Mouse (Mus musculus): ENCODE data around the gene Rag2. TPM values are rescaled to one million over a fixed set of nuclear protein-coding genes. Genes with fewer than 3 reads are reported as not detected.

The Rag2 gene
- polyA plus RNA-seq, 1 experiment = 0.02 TPM

DNA sequence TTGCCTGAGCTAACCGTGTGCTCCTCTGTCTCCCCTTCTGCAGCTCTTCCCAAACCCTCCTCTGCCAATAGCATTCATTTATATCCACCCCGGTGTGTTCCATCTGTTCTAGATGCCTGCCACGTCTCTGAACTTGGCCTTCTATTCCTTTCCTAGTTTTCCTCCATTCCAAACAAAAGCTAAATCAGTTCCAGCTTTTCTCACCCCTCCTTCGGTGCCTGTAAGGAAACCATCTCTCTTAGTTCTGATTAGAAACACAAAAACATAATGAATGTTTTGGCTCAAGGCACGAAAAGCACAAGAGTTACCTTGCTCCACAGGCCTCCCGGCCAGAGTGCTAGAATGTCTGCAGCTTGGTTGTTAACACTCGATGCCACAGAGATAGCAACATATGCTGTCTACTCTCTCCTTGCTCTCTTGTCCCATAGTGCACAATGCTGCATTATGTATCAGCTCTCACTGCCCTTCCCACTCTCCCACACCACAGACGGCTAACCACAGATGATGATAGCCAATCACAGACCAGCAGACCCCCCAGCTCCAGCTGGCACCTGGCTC is 24.7 kb downstream of the Rag2 start, which contains the start of the genes Rag1 and B230118H07Rik:
Gene Rag1, minus strand, starts transcription at position 388 of the 558 bp plus-strand sequence.
Gene B230118H07Rik, minus strand, starts transcription at position 419 of the 558 bp plus-strand sequence.
- H3K36me3 ChIP-seq (replicated peaks; ENCODE audit: low read length) = no peaks in the 10 kb centered on the region
- no peaks in the 10 kb centered on the region for H3K9me3 ChIP-seq
- TF ChIP-seq FLI1 (IDR thresholded peaks at IDR 0.05; ENCODE audit: low read length) = no peak
- peak within 1 kb of the TSS; percentile 71 for H3K4me3 ChIP-seq (replicated peaks)
- H3K4me1 ChIP-seq = peaks cover 19% of the 10 kb centered on the region
- H3K27me3 ChIP-seq (replicated peaks) = peaks cover 12% of the 10 kb centered on the region

DNA sequence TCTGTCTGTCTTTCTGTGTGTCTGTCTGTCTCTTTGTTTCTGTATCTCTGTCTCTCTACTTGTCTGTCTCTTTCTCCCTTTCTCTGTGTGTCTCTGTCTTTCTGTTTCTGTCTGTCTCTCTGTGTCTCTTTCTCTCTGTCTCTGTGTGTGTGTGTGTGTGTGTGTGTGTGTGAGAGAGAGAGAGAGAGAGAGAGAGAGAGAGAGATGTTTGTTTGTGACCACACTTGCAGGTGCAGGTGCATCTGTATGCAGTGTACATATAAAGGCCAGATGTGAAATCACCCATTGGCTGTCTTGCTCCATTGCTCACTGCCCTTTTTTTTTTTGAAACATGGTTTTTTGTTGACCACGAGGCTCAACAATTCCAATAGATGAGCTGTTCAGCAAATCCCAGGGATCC is 25.9 kb downstream of the Rag2 start:
- Histone ChIP-seq H3K4me1 (peaks cover 19% of the 10 kb centered on the region), H3K27me3 (replicated peaks) (peaks cover 12% of the 10 kb centered on the region), H3K4me3 (replicated peaks) (no peak overlapping the region), H3K36me3 (replicated peaks; ENCODE audit: low read length) (no peaks in the 10 kb centered on the region), H3K9me3 (no peaks in the 10 kb centered on the region)
- TF ChIP-seq FLI1 (IDR thresholded peaks at IDR 0.05; ENCODE audit: low read length) (no peak), GATA1 (IDR thresholded peaks at IDR 0.05; ENCODE audit: borderline replicate concordance, low read length) (no peak)

DNA sequence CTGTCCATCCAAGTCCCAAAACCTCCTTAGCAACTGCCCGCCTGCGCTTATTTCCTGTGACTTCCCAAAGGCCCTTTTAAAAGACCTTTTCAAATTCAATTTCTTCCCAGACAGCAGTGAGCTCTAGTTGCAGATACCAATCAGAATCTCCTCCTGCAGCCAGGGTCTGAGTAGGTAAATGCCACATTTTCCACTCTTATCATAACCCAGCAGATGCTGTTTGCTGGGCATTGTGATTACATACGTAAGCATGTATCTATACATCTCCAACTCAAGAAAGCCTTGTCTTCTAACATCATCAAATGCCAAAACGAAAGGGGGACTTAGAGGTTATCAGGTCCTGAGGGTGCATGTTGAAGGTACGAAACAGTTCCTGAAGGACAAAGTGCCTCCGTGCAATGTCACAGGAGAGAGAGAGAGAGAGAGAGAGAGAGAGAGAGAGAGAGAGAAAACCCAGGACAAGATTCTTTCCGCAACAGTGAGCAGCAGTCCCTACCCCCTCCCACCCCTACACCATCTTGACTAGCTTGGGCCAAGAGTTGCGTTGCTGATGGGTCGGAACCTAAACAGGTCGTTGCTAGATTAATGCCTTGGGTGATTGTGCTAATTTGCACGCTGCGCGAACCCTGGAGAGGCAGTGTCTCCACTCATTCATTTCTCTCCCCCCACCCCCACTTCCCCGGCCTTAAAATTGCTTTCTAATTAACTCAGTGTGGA is 27.8 kb downstream of the Rag2 start:
- H3K36me3 ChIP-seq (replicated peaks; ENCODE audit: low read length) = no peaks in the 10 kb centered on the region
- TF ChIP-seq GATA1 (IDR thresholded peaks at IDR 0.05; ENCODE audit: borderline replicate concordance, low read length) = no peak
- no peak for TF ChIP-seq FLI1 (IDR thresholded peaks at IDR 0.05; ENCODE audit: low read length)
- H3K4me3 ChIP-seq (replicated peaks) = peak overlapping the region; percentile 88
- peaks cover 19% of the 10 kb centered on the region for H3K4me1 ChIP-seq
- H3K27me3 ChIP-seq (replicated peaks) = peaks cover 15% of the 10 kb centered on the region
- no peaks in the 10 kb centered on the region for H3K9me3 ChIP-seq

DNA sequence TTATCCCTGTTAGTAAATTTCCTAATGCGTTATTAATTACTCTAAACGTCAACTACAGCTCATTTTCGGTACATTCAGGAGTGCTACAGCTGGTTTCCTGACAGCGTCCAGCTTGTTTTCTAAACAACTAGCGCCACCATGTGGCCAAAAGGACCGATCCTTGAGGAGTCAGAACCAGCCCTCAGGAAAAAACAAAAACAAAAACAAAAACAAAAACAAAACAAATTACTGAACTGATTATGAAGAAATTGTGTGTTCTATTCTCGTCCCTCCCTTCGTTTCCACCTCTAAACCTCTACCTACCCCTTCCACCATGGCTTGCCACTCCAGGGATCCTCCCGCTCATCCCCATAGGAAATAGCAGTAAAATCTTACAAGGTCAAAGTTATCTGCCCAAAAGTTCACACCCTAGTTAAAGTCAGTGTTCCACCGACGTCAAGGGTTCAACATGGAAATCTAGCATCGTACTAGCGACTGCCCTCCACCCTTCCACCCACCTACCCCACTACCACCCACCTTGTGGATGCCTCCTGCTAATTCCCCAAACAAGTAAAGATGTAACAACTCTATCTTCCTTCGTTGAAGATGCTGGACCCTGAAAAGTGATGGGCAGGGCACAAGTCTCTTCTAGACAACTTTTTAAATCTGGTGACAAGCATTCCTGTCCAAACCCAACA is 28.5 kb downstream of the Rag2 start:
- Histone ChIP-seq H3K36me3 (replicated peaks; ENCODE audit: low read length) (no peaks in the 10 kb centered on the region), H3K4me3 (replicated peaks) (peak overlapping the region; percentile 88), H3K27me3 (replicated peaks) (peaks cover 13% of the 10 kb centered on the region), H3K4me1 (peaks cover 19% of the 10 kb centered on the region), H3K9me3 (no peaks in the 10 kb centered on the region)
- TF ChIP-seq GATA1 (IDR thresholded peaks at IDR 0.05; ENCODE audit: borderline replicate concordance, low read length) (no peak), FLI1 (IDR thresholded peaks at IDR 0.05; ENCODE audit: low read length) (no peak)

DNA sequence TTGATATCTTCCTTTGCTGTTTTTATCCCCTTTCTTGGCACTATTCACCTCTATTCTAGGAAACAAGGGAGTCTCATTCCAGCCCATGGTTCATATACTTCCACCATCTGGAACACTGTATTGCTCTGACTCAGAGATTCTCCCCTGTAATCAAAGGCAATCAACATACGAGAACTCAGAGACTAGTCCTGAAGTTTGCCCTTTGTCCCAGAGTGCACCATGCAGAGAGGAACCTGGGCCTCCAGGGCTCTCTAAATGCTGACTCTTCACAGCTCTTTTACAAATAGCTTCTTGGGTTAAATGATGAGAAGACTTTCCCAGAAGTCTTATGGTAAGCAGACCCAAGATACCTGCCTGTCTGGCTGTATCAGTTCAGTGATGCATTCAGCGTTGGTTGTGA is 36.0 kb downstream of the Rag2 start:
- no peak overlapping the region for H3K4me3 ChIP-seq (replicated peaks)
- H3K4me1 ChIP-seq = peaks cover 9% of the 10 kb centered on the region
- TF ChIP-seq FLI1 (IDR thresholded peaks at IDR 0.05; ENCODE audit: low read length) (no peak), GATA1 (IDR thresholded peaks at IDR 0.05; ENCODE audit: borderline replicate concordance, low read length) (no peak)

DNA sequence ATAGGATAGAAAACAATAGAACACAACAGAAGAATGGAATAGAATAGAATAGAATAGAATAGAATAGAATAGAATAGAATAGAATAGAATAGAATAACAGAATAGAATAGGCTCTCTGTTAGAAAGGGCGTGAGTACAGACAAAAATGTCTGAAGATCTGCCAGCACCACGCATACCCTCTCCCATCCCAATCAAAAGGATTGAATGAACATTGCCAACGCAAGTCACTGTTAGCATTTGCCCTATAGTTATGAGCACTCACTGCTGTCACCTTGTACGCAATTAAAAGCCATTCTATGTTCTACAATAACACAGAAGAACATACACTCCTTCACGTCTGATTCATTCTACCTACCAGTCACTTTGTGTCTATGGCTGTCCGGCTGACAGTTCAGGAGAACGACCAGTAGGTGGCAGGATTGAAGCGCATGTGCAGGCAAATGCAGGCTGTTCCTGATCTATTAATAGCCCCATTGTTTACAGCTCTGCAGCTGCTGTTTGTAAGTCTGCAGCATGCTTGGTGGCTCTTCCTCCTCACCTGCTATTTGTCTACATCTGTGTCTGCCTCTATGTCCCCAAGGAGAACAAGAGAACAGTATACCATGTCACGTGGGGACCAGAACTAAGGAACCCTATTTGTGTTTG is 40.7 kb downstream of the Rag2 start:
- no peaks in the 10 kb centered on the region for H3K36me3 ChIP-seq (replicated peaks; ENCODE audit: low read length)
- peaks cover 17% of the 10 kb centered on the region for H3K4me1 ChIP-seq
- H3K9me3 ChIP-seq = peaks cover 7% of the 10 kb centered on the region
- H3K27me3 ChIP-seq (replicated peaks) = peaks cover 7% of the 10 kb centered on the region
- H3K4me3 ChIP-seq (replicated peaks) = peak overlapping the region; percentile 47
- TF ChIP-seq GATA1 (IDR thresholded peaks at IDR 0.05; ENCODE audit: borderline replicate concordance, low read length) (no peak), FLI1 (IDR thresholded peaks at IDR 0.05; ENCODE audit: low read length) (no peak)

More for the DNA sequence above, 36.0 kb downstream of the Rag2 start:
- no peaks in the 10 kb centered on the region for H3K9me3 ChIP-seq
- H3K36me3 ChIP-seq (replicated peaks; ENCODE audit: low read length) = no peaks in the 10 kb centered on the region
- peaks cover 11% of the 10 kb centered on the region for H3K27me3 ChIP-seq (replicated peaks)

DNA sequence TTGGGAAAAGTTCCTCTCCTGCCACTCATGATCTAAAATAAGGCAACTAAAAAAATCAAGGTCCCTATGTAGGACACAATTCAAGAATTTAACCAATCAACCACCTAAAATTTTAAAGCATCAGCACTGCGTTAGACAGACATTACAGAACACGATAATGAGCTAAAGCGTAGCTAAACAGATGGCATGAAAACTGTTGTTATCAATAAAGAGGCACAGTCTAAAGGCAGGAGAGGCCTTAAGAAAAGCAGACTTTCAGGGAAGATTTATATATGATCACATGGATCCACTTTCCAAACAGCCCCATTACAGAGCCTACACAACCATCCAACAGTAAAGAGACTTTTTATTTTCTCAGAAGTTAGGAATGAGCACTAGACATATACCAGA is 41.2 kb downstream of the Rag2 start:
- Histone ChIP-seq H3K9me3 (peaks cover 7% of the 10 kb centered on the region), H3K4me3 (replicated peaks) (no peak overlapping the region), H3K36me3 (replicated peaks; ENCODE audit: low read length) (no peaks in the 10 kb centered on the region), H3K4me1 (peaks cover 17% of the 10 kb centered on the region), H3K27me3 (replicated peaks) (peaks cover 7% of the 10 kb centered on the region)
- no peak for TF ChIP-seq GATA1 (IDR thresholded peaks at IDR 0.05; ENCODE audit: borderline replicate concordance, low read length)
- no peak for TF ChIP-seq FLI1 (IDR thresholded peaks at IDR 0.05; ENCODE audit: low read length)

DNA sequence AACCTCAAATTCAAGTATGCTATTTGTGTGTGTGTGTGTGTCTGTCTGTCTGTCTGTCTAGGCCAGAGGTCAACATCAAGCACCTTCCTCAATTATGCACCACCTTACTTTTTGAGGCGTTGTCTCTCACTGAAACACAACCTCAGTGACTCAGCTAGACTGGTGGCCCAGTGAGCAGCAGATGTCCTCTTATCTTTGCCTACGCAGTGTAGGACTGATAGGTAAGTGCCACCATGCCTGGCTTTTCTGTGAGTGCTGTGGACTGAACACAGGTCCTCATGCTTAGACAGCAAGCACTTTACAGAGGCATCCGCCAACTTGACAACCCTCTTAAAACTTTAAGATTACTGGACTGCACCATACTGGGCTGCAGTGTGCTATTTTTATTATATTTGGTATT is 44.2 kb downstream of the Rag2 start:
- TF ChIP-seq FLI1 (IDR thresholded peaks at IDR 0.05; ENCODE audit: low read length) = no peak
- TF ChIP-seq GATA1 (IDR thresholded peaks at IDR 0.05; ENCODE audit: borderline replicate concordance, low read length) = no peak
- Histone ChIP-seq H3K36me3 (replicated peaks; ENCODE audit: low read length) (no peaks in the 10 kb centered on the region), H3K4me1 (peaks cover 14% of the 10 kb centered on the region), H3K27me3 (replicated peaks) (peaks cover 10% of the 10 kb centered on the region), H3K4me3 (replicated peaks) (no peak overlapping the region), H3K9me3 (peaks cover 7% of the 10 kb centered on the region)

DNA sequence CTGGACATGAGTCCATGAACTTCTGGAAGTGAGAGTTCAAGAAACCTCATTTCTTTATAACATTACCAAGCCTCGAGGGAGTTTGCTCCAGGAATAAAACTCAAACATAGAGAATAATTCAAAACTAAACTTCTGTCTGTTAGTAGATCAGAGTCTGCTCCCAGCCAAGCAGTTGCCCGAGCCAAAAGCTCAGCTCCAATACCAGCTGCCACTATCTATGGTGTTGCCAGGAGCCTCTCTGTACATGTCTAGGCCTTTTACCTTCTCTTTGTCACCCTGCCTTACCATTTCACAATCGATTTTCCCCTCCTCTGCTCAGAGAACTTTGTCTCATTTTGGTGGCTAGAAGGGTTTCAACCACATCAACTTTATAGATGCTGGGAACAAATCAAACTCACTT is 49.0 kb downstream of the Rag2 start:
- TF ChIP-seq FLI1 (IDR thresholded peaks at IDR 0.05; ENCODE audit: low read length) = no peak
- TF ChIP-seq GATA1 (IDR thresholded peaks at IDR 0.05; ENCODE audit: borderline replicate concordance, low read length) = no peak
- H3K4me3 ChIP-seq (replicated peaks) = no peak overlapping the region
- peaks cover 7% of the 10 kb centered on the region for H3K9me3 ChIP-seq
- H3K27me3 ChIP-seq (replicated peaks) = peaks cover 12% of the 10 kb centered on the region
- H3K36me3 ChIP-seq (replicated peaks; ENCODE audit: low read length) = no peaks in the 10 kb centered on the region
- peaks cover 10% of the 10 kb centered on the region for H3K4me1 ChIP-seq
